Mouse (Mus musculus): Measurements from ENCODE around the gene Diablo.

Gene Diablo

GRCm38 (mm10) chr5:123501973-123502372 lies 22.0 kb downstream of the Diablo start:
- DNase-seq (ENCODE audit: low spot score in 2 of 2), result no peak

GRCm38 (mm10) chr5:123499717-123500116 lies 24.3 kb downstream of the Diablo start:
- DNase-seq (ENCODE audit: low spot score in 2 of 2), result peak; percentile 28 to 39

GRCm38 (mm10) chr5:123489935-123490334 lies 34.0 kb downstream of the Diablo start:
- no peak for DNase-seq (ENCODE audit: low spot score in 2 of 2)

GRCm38 (mm10) chr5:123489112-123489785 lies 34.7 kb downstream of the Diablo start, which contains the start of the genes Lrrc43 and Il31:
Gene Lrrc43, plus strand, starts transcription at chr5:123489305.
Gene Il31, minus strand, starts transcription at chr5:123489489.
- DNase-seq (ENCODE audit: low spot score in 2 of 2), result peak in 1 of 2 experiments; percentile 14

GRCm38 (mm10) chr5:123487659-123488395 lies 36.1 kb downstream of the Diablo start:
- DNase-seq (ENCODE audit: low spot score in 2 of 2), result no peak

GRCm38 (mm10) chr5:123473817-123474216 lies 50.2 kb downstream of the Diablo start:
- no peak for DNase-seq (ENCODE audit: low spot score in 2 of 2)

GRCm38 (mm10) chr5:123470784-123471400 lies 53.1 kb downstream of the Diablo start:
- DNase-seq (ENCODE audit: low spot score in 2 of 2), result no peak

- DNase-seq (ENCODE audit: low spot score in 2 of 2), result no peak
Observed at GRCm38 (mm10) chr5:123464638-123465037, 59.3 kb downstream of the Diablo start.

GRCm38 (mm10) chr5:123461420-123461819 lies 62.6 kb downstream of the Diablo start:
- DNase-seq (ENCODE audit: low spot score in 2 of 2), result no peak

All from frontal cortex, postnatal 10 days (tissue).